Comparison of ENCODE assay signal across 26 mouse cellular contexts in genomic region chr7:35037408-35037807, GRCm38 (mm10). TPM values are rescaled to one million over a fixed set of nuclear protein-coding genes. Genes with fewer than 3 reads are reported as not detected.
DNase-seq lines count a peak whose midpoint lies in the region; ATAC-seq and TF ChIP-seq lines count a peak whose summit lies in the region.
"Had no signal": no experiment of that assay in that cellular context is flagged by ENCODE, and none has a peak within 500 bp of the region (broad histone marks: within the 10 kb centered on the region; RNA-seq: fewer than 3 reads in every experiment).

No protein-coding gene starts in this region.

- no peak overlapping the region for H3K4me2 ChIP-seq in limb, embryonic 15.5 days
- H3K4me2 ChIP-seq in forebrain, postnatal 0 days (ENCODE audit: low read depth): no peak overlapping the region
- H3K4me2 ChIP-seq in midbrain, embryonic 14.5 days (ENCODE audit: low read length): no peak overlapping the region
- H3K4me2 ChIP-seq: heart, embryonic 13.5 days; lung, embryonic 15.5 days; midbrain, embryonic 11.5 days had no signal

- peaks cover 40% of the 10 kb centered on the region for H3K4me1 ChIP-seq in limb, embryonic 15.5 days
- peaks cover 22% of the 10 kb centered on the region for H3K4me1 ChIP-seq in limb, embryonic 10.5 days
- H3K4me1 ChIP-seq in forebrain, postnatal 0 days (ENCODE audit: insufficient read depth): no peaks in the 10 kb centered on the region
- H3K4me1 ChIP-seq in midbrain, embryonic 14.5 days (ENCODE audit: control insufficient read depth, insufficient read depth, low read length): peaks cover 10% of the 10 kb centered on the region; the same call in 1 of the 2 replicates

- no peak overlapping the region for H3K9ac ChIP-seq in limb, embryonic 15.5 days
- no peak overlapping the region for H3K9ac ChIP-seq in forebrain, postnatal 0 days
- H3K9ac ChIP-seq in midbrain, embryonic 14.5 days (replicated peaks; ENCODE audit: low read length): no peak overlapping the region
- H3K9ac ChIP-seq: heart, embryonic 13.5 days; liver, embryonic 14.5 days; lung, embryonic 15.5 days had no signal

- H3K27ac ChIP-seq in limb, embryonic 15.5 days: 0 out of 2 replicates have a peak overlapping the region, but pooled peaks have one; percentile 57
- H3K27ac ChIP-seq in limb, embryonic 10.5 days: no peak overlapping the region
- no peak overlapping the region for H3K27ac ChIP-seq in forebrain, postnatal 0 days (ENCODE audit: low read depth, low read length)
- H3K27ac ChIP-seq in midbrain, embryonic 14.5 days (replicated peaks; ENCODE audit: low read depth, low read length): no peak overlapping the region
- H3K27ac ChIP-seq: heart, adult 2 months; heart, embryonic 13.5 days; kidney, postnatal 0 days; liver, embryonic 14.5 days had no signal

- TF ChIP-seq CTCF in forebrain, postnatal 0 days (IDR thresholded peaks at IDR 0.05; ENCODE audit: low read depth): no peak

- H3K9me3 ChIP-seq in limb, embryonic 15.5 days: no peaks in the 10 kb centered on the region
- H3K9me3 ChIP-seq in limb, embryonic 10.5 days (replicated peaks): no peaks in the 10 kb centered on the region
- H3K9me3 ChIP-seq in forebrain, postnatal 0 days (ENCODE audit: low read length): no peaks in the 10 kb centered on the region
- no peaks in the 10 kb centered on the region for H3K9me3 ChIP-seq in midbrain, embryonic 14.5 days (ENCODE audit: control insufficient read depth, low read length)
- H3K9me3 ChIP-seq: G1E; heart, embryonic 13.5 days; lung, embryonic 15.5 days had no signal

- no peak overlapping the region for H3K4me3 ChIP-seq in limb, embryonic 15.5 days
- H3K4me3 ChIP-seq in limb, embryonic 10.5 days: no peak overlapping the region
- no peak overlapping the region for H3K4me3 ChIP-seq in forebrain, postnatal 0 days (ENCODE audit: low read depth, low read length)
- no peak overlapping the region for H3K4me3 ChIP-seq in midbrain, embryonic 14.5 days (replicated peaks; ENCODE audit: low read depth, low read length)
- H3K4me3 ChIP-seq: erythroblast, embryonic 14.5 days; heart, adult 2 months; heart, embryonic 13.5 days; lung, embryonic 15.5 days had no signal

- 74% methylated on average over 6 of the region's 6 CpGs for WGBS in limb, embryonic 15.5 days
- 84% methylated on average over 6 of the region's 6 CpGs for WGBS in limb, embryonic 10.5 days
- 92% methylated on average over 6 of the region's 6 CpGs for WGBS in forebrain, postnatal 0 days
- 94% methylated on average over 6 of the region's 6 CpGs for WGBS in midbrain, embryonic 14.5 days

- no peaks in the 10 kb centered on the region for H3K27me3 ChIP-seq in limb, embryonic 15.5 days
- H3K27me3 ChIP-seq in limb, embryonic 10.5 days (ENCODE audit: low read depth, poor library complexity, severe bottlenecking): no peaks in the 10 kb centered on the region
- H3K27me3 ChIP-seq in forebrain, postnatal 0 days (ENCODE audit: insufficient read depth, low read length): no peaks in the 10 kb centered on the region
- H3K27me3 ChIP-seq in midbrain, embryonic 14.5 days (ENCODE audit: control insufficient read depth, insufficient read depth, low read length): no peaks in the 10 kb centered on the region
- H3K27me3 ChIP-seq: heart, embryonic 13.5 days; lung, embryonic 15.5 days had no signal

- peak; percentile 67 for DNase-seq in adrenal gland, postnatal 10 days
- no peak for DNase-seq in adrenal gland, postnatal 4 days (ENCODE audit: low spot score in 2 of 2)
- DNase-seq in limb, embryonic 10.5 days (ENCODE audit: low spot score): no peak
- DNase-seq in adipocyte (ENCODE audit: low spot score): peak; percentile 69
- DNase-seq in forebrain, postnatal 0 days: no peak
- no peak for DNase-seq in midbrain, embryonic 14.5 days
- DNase-seq: cerebellum, adult 2 months; gastrocnemius, postnatal 25 days; heart, adult 2 months; kidney, adult 8-10 months; kidney, postnatal 4 days; layer of hippocampus, postnatal 36 days; left cerebral cortex, postnatal 4 days; liver; right cerebral cortex, postnatal 25 days; thymus, postnatal 14 days had no signal

- no peak for ATAC-seq in limb, embryonic 15.5 days (ENCODE audit: insufficient number of reproducible peaks, low FRiP score, low TSS enrichment, low read depth)
- peak; percentile 23; the same call in 1 of the 2 replicates for ATAC-seq in granulocyte monocyte progenitor cell, adult 5-6 weeks (replicated peaks; ENCODE audit: poor library complexity, severe bottlenecking)
- no peak for ATAC-seq in forebrain, postnatal 0 days
- ATAC-seq in midbrain, embryonic 14.5 days (ENCODE audit: low FRiP score, low TSS enrichment): no peak
- ATAC-seq: hindbrain, embryonic 16.5 days had no signal

- peaks cover 26% of the 10 kb centered on the region for H3K36me3 ChIP-seq in limb, embryonic 15.5 days
- peaks cover 76% of the 10 kb centered on the region for H3K36me3 ChIP-seq in limb, embryonic 10.5 days
- peaks cover 5% of the 10 kb centered on the region for H3K36me3 ChIP-seq in forebrain, postnatal 0 days (ENCODE audit: insufficient read depth)
- H3K36me3 ChIP-seq in midbrain, embryonic 14.5 days (ENCODE audit: control insufficient read depth, insufficient read depth, low read length): peaks cover 24% of the 10 kb centered on the region

RNA-seq across cellular contexts. Expression of gene Cebpg, which starts 19.0 kb away (rescaled TPM):
- 10 to 100 TPM; 41.6 to 51.3 TPM for total RNA-seq in adrenal gland, postnatal 10 days (2021)
- 10 to 100 TPM; 32.1 to 33.9 TPM for total RNA-seq in adrenal gland, postnatal 4 days (2021)
- 36.6 and 43.0 TPM in 2 replicates for polyA plus RNA-seq in limb, embryonic 15.5 days (2015; fragmentation: Nextera tagmentation; extraction: Ambion mirVana)
- 40.3 and 44.9 TPM in 2 replicates for polyA plus RNA-seq in limb, embryonic 10.5 days (2016; fragmentation: Nextera tagmentation; extraction: Ambion mirVana)
- 21.3 TPM in 2 replicates for total RNA-seq in granulocyte monocyte progenitor cell, adult 5-6 weeks (2014; fragmentation: Nextera tagmentation)
- 22.5 and 26.3 TPM in 2 replicates for total RNA-seq in granulocyte monocyte progenitor cell, adult 5-6 weeks (2017)
- total RNA-seq in forebrain, postnatal 0 days (2014; rRNA removed): 16.5 and 23.2 TPM in 2 replicates
- 8.5 and 14.5 TPM in 2 replicates for polyA plus RNA-seq in forebrain, postnatal 0 days (2015; fragmentation: Nextera tagmentation; extraction: Ambion mirVana)
- 29.6 and 32.0 TPM in 2 replicates for polyA plus RNA-seq in midbrain, embryonic 14.5 days (2014; fragmentation: Nextera tagmentation; extraction: Ambion mirVana)

Comparison
In these comparisons a context has a peak if more than half of its experiments do, and no peak if none do; other contexts are left out.
1. DNase-seq: peak in adrenal gland, postnatal 10 days (single experiment) and adipocyte (single experiment); none in adrenal gland, postnatal 4 days (0 of 2), limb, embryonic 10.5 days (single experiment), forebrain, postnatal 0 days (single experiment) and midbrain, embryonic 14.5 days (single experiment).